13 mouse cellular contexts compared by ENCODE assay signal in genomic region chr5:72844294-72844693, GRCm38 (mm10). TPM values are rescaled to one million over a fixed set of nuclear protein-coding genes. Genes with fewer than 3 reads are reported as not detected.
DNase-seq lines count a peak whose midpoint lies in the region; ATAC-seq and TF ChIP-seq lines count a peak whose summit lies in the region.
"Had no signal": no experiment of that assay in that cellular context is flagged by ENCODE, and none has a peak within 500 bp of the region (broad histone marks: within the 10 kb centered on the region; RNA-seq: fewer than 3 reads in every experiment).

No protein-coding gene starts in this region.

- no peak overlapping the region for H3K27ac ChIP-seq in kidney, embryonic 14.5 days (ENCODE audit: low read depth, low read length)
- H3K27ac ChIP-seq in embryonic facial prominence, embryonic 10.5 days (replicated peaks) = 0 out of 2 replicates have a peak overlapping the region, but pooled peaks have one; percentile 3
- no peak overlapping the region for H3K27ac ChIP-seq in hindbrain, embryonic 12.5 days
- no peak overlapping the region for H3K27ac ChIP-seq in hindbrain, embryonic 16.5 days (ENCODE audit: low read depth, low read length)
- H3K27ac ChIP-seq: forebrain, embryonic 10.5 days; gastrocnemius, adult 2 months; lung, embryonic 15.5 days had no signal

- no peaks in the 10 kb centered on the region for H3K79me2 ChIP-seq in myocyte (ENCODE audit: control insufficient read depth, insufficient read depth)

- H3K4me3 ChIP-seq in kidney, embryonic 14.5 days (ENCODE audit: low read length) = no peak overlapping the region
- H3K4me3 ChIP-seq in embryonic facial prominence, embryonic 10.5 days = no peak overlapping the region
- no peak overlapping the region for H3K4me3 ChIP-seq in myocyte
- H3K4me3 ChIP-seq in hindbrain, embryonic 12.5 days = no peak overlapping the region
- no peak overlapping the region for H3K4me3 ChIP-seq in hindbrain, embryonic 16.5 days (ENCODE audit: low read length)
- H3K4me3 ChIP-seq: forebrain, embryonic 10.5 days; gastrocnemius, adult 2 months; lung, embryonic 15.5 days had no signal

- peak; percentile 28; the same call in 1 of the 2 replicates for ATAC-seq in kidney, embryonic 14.5 days (ENCODE audit: low FRiP score, low TSS enrichment)
- ATAC-seq in hindbrain, embryonic 12.5 days (ENCODE audit: low FRiP score) = no peak
- no peak for ATAC-seq in hindbrain, embryonic 16.5 days
- ATAC-seq: midbrain, embryonic 16.5 days had no signal

- H3K27me3 ChIP-seq in kidney, embryonic 14.5 days (ENCODE audit: control insufficient read depth, insufficient read depth, low read length) = no peaks in the 10 kb centered on the region
- no peaks in the 10 kb centered on the region for H3K27me3 ChIP-seq in embryonic facial prominence, embryonic 10.5 days (replicated peaks; ENCODE audit: low read depth, poor library complexity, severe bottlenecking)
- no peaks in the 10 kb centered on the region for H3K27me3 ChIP-seq in myocyte (ENCODE audit: control insufficient read depth, insufficient read depth, insufficient read length)
- H3K27me3 ChIP-seq in hindbrain, embryonic 12.5 days = no peaks in the 10 kb centered on the region
- H3K27me3 ChIP-seq in hindbrain, embryonic 16.5 days (replicated peaks; ENCODE audit: control insufficient read depth, insufficient read depth, low read length) = no peaks in the 10 kb centered on the region
- H3K27me3 ChIP-seq: lung, embryonic 15.5 days had no signal

- TF ChIP-seq POLR2A in myocyte (IDR thresholded peaks at IDR 0.05; ENCODE audit: insufficient read length, low read depth) = no peak

- peaks cover 7% of the 10 kb centered on the region; the same call in 1 of the 2 replicates for H3K9me3 ChIP-seq in kidney, embryonic 14.5 days (ENCODE audit: control insufficient read depth, low read length)
- H3K9me3 ChIP-seq in embryonic facial prominence, embryonic 10.5 days = no peaks in the 10 kb centered on the region
- peaks cover 6% of the 10 kb centered on the region; the same call in 1 of the 2 replicates for H3K9me3 ChIP-seq in hindbrain, embryonic 12.5 days (replicated peaks)
- H3K9me3 ChIP-seq in hindbrain, embryonic 16.5 days (ENCODE audit: control insufficient read depth, low read length) = no peaks in the 10 kb centered on the region; the same call in 1 of the 2 replicates
- H3K9me3 ChIP-seq: lung, embryonic 15.5 days had no signal

- no peak overlapping the region for H3ac ChIP-seq in myocyte (ENCODE audit: control insufficient read depth, insufficient read length)

- H3K4me2 ChIP-seq in kidney, embryonic 14.5 days (replicated peaks; ENCODE audit: low read depth, low read length) = no peak overlapping the region
- H3K4me2 ChIP-seq in myocyte (ENCODE audit: low read depth) = peak overlapping the region; percentile 5
- H3K4me2 ChIP-seq in hindbrain, embryonic 12.5 days (replicated peaks) = no peak overlapping the region
- no peak overlapping the region for H3K4me2 ChIP-seq in hindbrain, embryonic 16.5 days (ENCODE audit: low read length)
- H3K4me2 ChIP-seq: lung, embryonic 15.5 days had no signal

- no peak for DNase-seq in kidney, adult 18-20 months
- DNase-seq in CD4-positive, CD25-positive, alpha-beta regulatory T cell, adult 2 months (ENCODE audit: low read depth, low spot score) = peak; percentile 14
- peak; percentile 45 for DNase-seq in embryonic facial prominence, embryonic 10.5 days (ENCODE audit: low spot score)
- DNase-seq: gastrocnemius, adult 2 months; heart, postnatal 10 days; layer of hippocampus, adult 9-11 months had no signal

- no peaks in the 10 kb centered on the region for H3K36me3 ChIP-seq in kidney, embryonic 14.5 days (ENCODE audit: control insufficient read depth, insufficient read depth, low read length)
- no peaks in the 10 kb centered on the region for H3K36me3 ChIP-seq in embryonic facial prominence, embryonic 10.5 days (replicated peaks)
- H3K36me3 ChIP-seq in myocyte (ENCODE audit: control insufficient read depth, insufficient read depth) = no peaks in the 10 kb centered on the region
- no peaks in the 10 kb centered on the region for H3K36me3 ChIP-seq in hindbrain, embryonic 12.5 days
- H3K36me3 ChIP-seq in hindbrain, embryonic 16.5 days (ENCODE audit: control insufficient read depth, insufficient read depth, low read length) = no peaks in the 10 kb centered on the region
- H3K36me3 ChIP-seq: forebrain, embryonic 10.5 days; lung, embryonic 15.5 days had no signal

- 40% methylated on average over 2 of the region's 2 CpGs for WGBS in kidney, embryonic 14.5 days
- WGBS in embryonic facial prominence, embryonic 10.5 days = 28% methylated on average over 2 of the region's 2 CpGs
- 56% methylated on average over 2 of the region's 2 CpGs for WGBS in hindbrain, embryonic 12.5 days
- 58% methylated on average over 2 of the region's 2 CpGs for WGBS in hindbrain, embryonic 16.5 days

- H3K4me1 ChIP-seq in kidney, embryonic 14.5 days (ENCODE audit: control insufficient read depth, insufficient read depth, low read length) = no peaks in the 10 kb centered on the region
- H3K4me1 ChIP-seq in embryonic facial prominence, embryonic 10.5 days = peaks cover 18% of the 10 kb centered on the region
- H3K4me1 ChIP-seq in hindbrain, embryonic 12.5 days = 0 out of 2 replicates have a peak, but pooled peaks cover 3% of the 10 kb centered on the region
- peaks cover 4% of the 10 kb centered on the region; the same call in 1 of the 2 replicates for H3K4me1 ChIP-seq in hindbrain, embryonic 16.5 days (ENCODE audit: control insufficient read depth, insufficient read depth, low read depth, low read length)

- no peak overlapping the region for H3K9ac ChIP-seq in kidney, embryonic 14.5 days (ENCODE audit: low read depth, low read length)
- no peak overlapping the region for H3K9ac ChIP-seq in hindbrain, embryonic 12.5 days
- no peak overlapping the region for H3K9ac ChIP-seq in hindbrain, embryonic 16.5 days (ENCODE audit: low read depth, low read length)
- H3K9ac ChIP-seq: lung, embryonic 15.5 days had no signal

TF ChIP-seq in myocyte, 11 proteins besides CTCF, POLR2A, EP300 and RAD21:
- TF ChIP-seq SRF (IDR thresholded peaks at IDR 0.05; ENCODE audit: control insufficient read depth, insufficient read length, low read depth) (no peak), MAX (IDR thresholded peaks at IDR 0.05; ENCODE audit: low read depth) (no peak), E2F4 (IDR thresholded peaks at IDR 0.05; ENCODE audit: insufficient read depth) (no peak), POLR2AphosphoS2 (IDR thresholded peaks at IDR 0.05; ENCODE audit: insufficient read length, low read depth) (no peak), USF1 (IDR thresholded peaks at IDR 0.05; ENCODE audit: low read depth) (no peak), REST (IDR thresholded peaks at IDR 0.05; ENCODE audit: insufficient read depth, insufficient read length) (no peak)

RNA-seq across cellular contexts. Expression of gene Tec, which starts 24.0 kb away (rescaled TPM):
- polyA plus RNA-seq in kidney, embryonic 14.5 days (2014; fragmentation: Nextera tagmentation; extraction: Ambion mirVana) = 7.8 and 8.9 TPM in 2 replicates
- polyA plus RNA-seq in embryonic facial prominence, embryonic 10.5 days (2016; fragmentation: Nextera tagmentation; extraction: Ambion mirVana) = 1.5 and 1.8 TPM in 2 replicates
- 1.5 TPM for polyA plus RNA-seq in myocyte (2012; fragmentation: generic; extraction: Trizol)
- polyA plus RNA-seq in hindbrain, embryonic 12.5 days (2016; fragmentation: Nextera tagmentation; extraction: Ambion mirVana) = 6.5 and 7.8 TPM in 2 replicates
- polyA plus RNA-seq in hindbrain, embryonic 16.5 days (2015; fragmentation: Nextera tagmentation; extraction: Ambion mirVana) = 8.4 and 9.8 TPM in 2 replicates
